Mouse (Mus musculus) right cerebral cortex, postnatal 4 days (tissue): ENCODE measurements around the gene Rassf3.
A peak's percentile ranks its signal among the peaks of the same experiment; 100 is the strongest.

Source experiments
- DNase-seq: peaks from one replicate; pipeline ENCODE4 v3.0.0-alpha.2; 2022

The Rassf3 gene

GRCm38 (mm10) chr10:121476190-121476967 lies at the start of gene Rassf3:
Gene Rassf3, minus strand, starts transcription at chr10:121476347.
- peak; percentile 90 for DNase-seq

GRCm38 (mm10) chr10:121520923-121521585 lies 44.9 kb upstream of the Rassf3 start:
- DNase-seq, result no peak

GRCm38 (mm10) chr10:121519710-121520109 lies 43.6 kb upstream of the Rassf3 start:
- no peak for DNase-seq

- peak; percentile 86 for DNase-seq
Observed at GRCm38 (mm10) chr10:121516008-121516600, 40.0 kb upstream of the Rassf3 start.

GRCm38 (mm10) chr10:121509751-121510643 lies 33.9 kb upstream of the Rassf3 start:
- DNase-seq, result no peak

- DNase-seq, result no peak
Observed at GRCm38 (mm10) chr10:121507755-121508544, 31.8 kb upstream of the Rassf3 start.

- DNase-seq, result peak; percentile 35
Observed at GRCm38 (mm10) chr10:121506731-121507583, 30.8 kb upstream of the Rassf3 start.

- no peak for DNase-seq
Observed at GRCm38 (mm10) chr10:121505929-121506328, 29.8 kb upstream of the Rassf3 start.

GRCm38 (mm10) chr10:121504973-121505911 lies 29.1 kb upstream of the Rassf3 start:
- peak; percentile 67 for DNase-seq

- DNase-seq, result no peak
Observed at GRCm38 (mm10) chr10:121501160-121501559, 25.0 kb upstream of the Rassf3 start.

- no peak for DNase-seq
Observed at GRCm38 (mm10) chr10:121500034-121500433, 23.9 kb upstream of the Rassf3 start.

- DNase-seq, result no peak
Observed at GRCm38 (mm10) chr10:121499063-121499462, 22.9 kb upstream of the Rassf3 start.

- DNase-seq, result no peak
Observed at GRCm38 (mm10) chr10:121498481-121498904, 22.3 kb upstream of the Rassf3 start.

- DNase-seq, result no peak
Observed at GRCm38 (mm10) chr10:121497968-121498367, 21.8 kb upstream of the Rassf3 start.

GRCm38 (mm10) chr10:121496616-121497015 lies 20.5 kb upstream of the Rassf3 start:
- no peak for DNase-seq

GRCm38 (mm10) chr10:121494163-121494425 lies 17.9 kb upstream of the Rassf3 start:
- no peak for DNase-seq

- DNase-seq, result no peak
Observed at GRCm38 (mm10) chr10:121493374-121494162, 17.4 kb upstream of the Rassf3 start.

GRCm38 (mm10) chr10:121492608-121493315 lies 16.6 kb upstream of the Rassf3 start:
- no peak for DNase-seq

GRCm38 (mm10) chr10:121489941-121490340 lies 13.8 kb upstream of the Rassf3 start:
- DNase-seq, result no peak
